Mouse (Mus musculus) liver, embryonic 18 days (tissue): Measurements from ENCODE around the gene Grin1. TPM values are rescaled to one million over a fixed set of nuclear protein-coding genes. Genes with fewer than 3 reads are reported as not detected.

Experiments
- polyA plus RNA-seq: library from polyadenylated mRNA; depleted of rRNA; stranded (reverse); fragments of >200 nt; gene quantifications from 2 replicates; pipeline ENCODE4 v1.2.3, GENCODE M21; 2012; rRNA removed

The Grin1 gene
- 0.01 TPM in 1 of 2 replicates, not detected in the other for polyA plus RNA-seq

DNA sequence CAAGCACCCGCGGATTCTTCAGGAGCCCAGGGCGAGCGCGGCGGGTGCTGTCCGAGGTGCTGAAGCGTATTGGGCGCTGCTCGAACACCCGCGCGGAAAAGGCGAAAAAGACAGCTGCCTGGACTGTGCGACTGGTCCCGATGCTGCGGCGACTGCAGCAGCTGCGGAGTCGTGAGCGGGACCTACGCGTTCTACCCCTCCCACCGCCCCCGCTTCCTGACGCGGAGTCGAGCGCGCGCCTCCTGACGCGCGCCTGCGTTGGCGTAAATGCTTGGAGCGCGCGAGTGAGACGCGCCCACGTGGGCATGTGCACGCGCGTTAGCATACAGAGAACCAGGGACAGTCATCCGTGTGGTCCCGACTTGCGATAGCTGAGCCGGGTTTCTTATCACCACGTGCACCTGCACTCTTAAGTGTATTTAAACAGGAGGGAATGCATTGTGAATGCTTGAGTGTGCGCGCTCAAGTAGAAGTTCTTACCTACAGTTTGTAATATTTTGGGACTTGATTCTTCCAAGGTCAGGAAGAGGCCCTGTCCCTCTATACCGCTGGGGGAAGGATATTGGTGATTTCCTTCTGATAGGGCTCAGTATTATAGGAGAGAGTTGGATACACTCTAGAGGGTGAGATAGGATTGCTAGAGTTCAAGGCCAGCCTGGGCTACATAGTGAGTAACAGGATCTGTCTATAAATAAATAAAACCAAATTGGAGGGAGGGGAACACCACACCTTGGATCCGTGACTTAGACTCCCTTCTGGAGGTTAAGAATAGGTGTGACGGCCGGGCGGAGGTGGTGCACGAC lies at the start of gene Grin1:
Gene Grin1 (minus strand): TSS at position 217 of the 803 bp plus-strand sequence.

DNA sequence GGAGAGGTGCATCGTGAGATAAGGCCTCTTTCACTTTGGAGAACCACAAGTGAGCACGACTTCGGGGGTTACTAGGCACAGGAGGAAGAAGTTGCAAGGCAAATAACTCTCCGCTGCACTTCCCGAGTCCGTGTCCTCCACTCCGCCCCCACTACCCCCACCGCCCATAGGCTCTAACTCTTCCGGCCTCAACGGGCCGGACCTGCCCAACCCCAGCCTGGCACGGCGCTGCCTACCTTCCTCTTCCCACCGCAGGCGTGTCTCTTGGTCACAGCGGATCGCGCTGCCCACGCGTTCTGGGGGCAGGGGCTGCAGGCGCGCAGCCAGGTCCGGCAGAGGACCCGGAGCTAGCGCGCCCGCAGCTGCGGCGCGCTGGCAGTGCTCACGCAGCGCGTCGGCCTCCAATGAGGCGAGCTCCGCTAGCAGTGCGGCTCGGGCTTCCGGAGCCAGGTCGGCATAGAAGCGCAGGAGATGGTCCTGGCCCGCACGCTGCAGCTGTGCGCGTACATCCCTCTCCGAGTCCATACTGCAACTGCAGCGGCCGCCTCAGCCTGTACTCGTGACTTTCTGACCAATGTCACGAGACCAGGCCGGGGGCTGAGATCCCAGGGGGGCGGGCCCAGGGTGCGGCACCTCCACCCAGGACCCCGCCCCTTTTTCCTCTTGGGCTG lies 46.2 kb upstream of the Grin1 start, which contains the start of gene Uap1l1:
Gene Uap1l1 (minus strand): TSS at position 592 of the 671 bp plus-strand sequence.

DNA sequence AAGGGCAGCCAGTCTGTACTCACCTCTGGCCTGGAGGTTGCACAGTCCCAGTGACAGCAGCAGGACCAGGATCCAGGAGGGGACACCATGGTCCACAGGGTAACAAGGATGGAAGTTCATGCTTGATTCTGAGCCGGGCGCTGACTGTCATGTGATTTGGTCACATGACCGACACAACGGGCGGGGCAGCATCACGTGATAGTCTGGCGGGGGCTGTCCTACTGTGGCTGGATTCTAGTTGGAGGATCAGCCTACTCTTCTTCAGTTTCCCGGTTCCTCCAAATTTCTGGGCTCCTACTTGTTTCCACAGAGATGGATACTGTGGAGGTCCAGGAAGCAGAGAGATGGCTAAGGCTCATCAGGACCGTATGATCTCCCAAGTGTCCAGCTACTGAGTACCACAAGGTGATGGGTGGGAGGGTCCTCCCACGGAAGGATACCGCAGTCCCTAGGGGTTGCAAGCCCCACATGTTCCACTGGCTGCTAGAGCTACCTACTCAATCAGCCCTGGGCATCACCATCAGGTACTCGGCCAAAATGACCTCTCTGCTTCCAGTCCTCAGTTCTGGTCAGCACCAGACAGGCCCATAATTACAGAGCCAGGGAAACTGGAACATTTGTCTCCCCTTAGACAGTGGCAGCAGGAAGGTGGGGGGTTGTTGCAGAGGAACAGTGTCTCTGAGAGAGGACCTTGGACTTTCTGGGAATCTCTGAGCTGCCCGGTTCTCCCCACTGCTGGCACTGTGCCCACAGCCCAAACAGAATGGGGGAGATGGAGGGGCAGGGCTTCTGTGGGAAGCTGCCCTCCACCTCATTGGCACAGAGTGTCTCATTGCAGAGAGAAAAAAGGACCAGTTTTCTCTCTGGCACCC lies 37.5 kb upstream of the Grin1 start, which contains the start of gene Dpp7:
Gene Dpp7 (minus strand): TSS at position 152 of the 872 bp plus-strand sequence.

DNA sequence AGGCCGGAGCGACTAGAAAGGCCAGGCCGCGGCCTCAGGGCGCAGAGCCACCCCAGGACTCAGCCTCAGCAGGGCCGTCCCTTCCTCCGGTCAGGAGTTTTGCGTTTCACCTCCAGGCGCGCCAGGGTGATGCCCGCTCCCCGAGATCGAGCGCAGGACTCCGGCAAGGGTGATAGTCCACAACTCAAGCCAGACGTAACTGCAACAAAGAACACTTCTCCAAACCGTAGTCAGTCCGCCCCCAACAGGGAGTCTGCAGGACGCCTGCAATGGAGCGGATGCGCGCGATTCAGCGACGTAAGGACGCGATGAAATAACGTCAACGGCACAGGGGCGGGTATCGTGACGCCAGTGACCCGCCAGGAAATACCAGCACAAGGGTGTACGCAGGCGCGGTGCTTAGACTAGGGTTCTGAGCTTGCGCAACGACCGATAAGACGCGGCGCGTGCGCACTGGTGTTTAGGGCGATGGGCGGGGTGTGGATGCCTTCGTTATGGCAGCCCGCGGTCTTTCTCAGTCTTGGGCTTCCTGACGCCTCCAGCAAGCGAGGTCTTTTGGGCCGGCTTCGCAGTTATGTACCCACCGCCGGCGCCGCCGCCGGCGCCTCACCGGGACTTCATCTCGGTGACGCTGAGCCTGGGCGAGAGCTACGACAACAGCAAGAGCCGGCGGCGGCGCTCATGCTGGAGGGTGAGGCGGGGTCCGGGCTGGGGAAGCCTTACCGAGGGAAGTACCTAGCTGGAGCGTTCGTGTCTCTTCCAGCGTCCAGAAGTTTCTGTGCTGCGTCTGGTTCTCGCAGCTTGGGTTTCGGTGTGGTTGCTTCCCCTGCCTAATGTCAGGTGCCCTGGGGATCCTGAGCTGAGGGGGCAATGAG lies 13.5 kb upstream of the Grin1 start, which contains the start of gene Man1b1:
Gene Man1b1 (plus strand): TSS at position 53 of the 875 bp plus-strand sequence.

DNA sequence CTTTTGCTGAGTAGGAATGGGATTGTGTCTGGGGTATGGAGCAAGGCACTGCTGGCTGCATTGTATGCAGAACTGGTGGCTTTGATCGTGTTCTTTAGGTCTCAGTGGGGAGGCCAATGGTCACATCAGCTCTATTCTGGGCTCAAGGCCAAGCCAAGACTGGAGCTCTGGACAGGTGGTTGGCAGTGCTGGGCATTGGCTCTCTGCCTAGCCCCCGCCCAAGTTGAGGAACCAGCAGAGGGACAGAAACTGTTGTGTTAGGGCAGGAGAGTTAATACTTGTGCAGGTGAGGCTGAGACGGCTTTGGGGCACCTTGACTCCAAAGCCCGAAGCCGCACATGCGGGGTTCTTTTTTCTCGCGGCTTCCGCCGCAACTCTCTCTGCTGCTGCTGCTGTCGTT lies 29.3 kb downstream of the Grin1 start, which contains the start of gene Lrrc26:
Gene Lrrc26 (plus strand): TSS at position 265 of the 400 bp plus-strand sequence.

DNA sequence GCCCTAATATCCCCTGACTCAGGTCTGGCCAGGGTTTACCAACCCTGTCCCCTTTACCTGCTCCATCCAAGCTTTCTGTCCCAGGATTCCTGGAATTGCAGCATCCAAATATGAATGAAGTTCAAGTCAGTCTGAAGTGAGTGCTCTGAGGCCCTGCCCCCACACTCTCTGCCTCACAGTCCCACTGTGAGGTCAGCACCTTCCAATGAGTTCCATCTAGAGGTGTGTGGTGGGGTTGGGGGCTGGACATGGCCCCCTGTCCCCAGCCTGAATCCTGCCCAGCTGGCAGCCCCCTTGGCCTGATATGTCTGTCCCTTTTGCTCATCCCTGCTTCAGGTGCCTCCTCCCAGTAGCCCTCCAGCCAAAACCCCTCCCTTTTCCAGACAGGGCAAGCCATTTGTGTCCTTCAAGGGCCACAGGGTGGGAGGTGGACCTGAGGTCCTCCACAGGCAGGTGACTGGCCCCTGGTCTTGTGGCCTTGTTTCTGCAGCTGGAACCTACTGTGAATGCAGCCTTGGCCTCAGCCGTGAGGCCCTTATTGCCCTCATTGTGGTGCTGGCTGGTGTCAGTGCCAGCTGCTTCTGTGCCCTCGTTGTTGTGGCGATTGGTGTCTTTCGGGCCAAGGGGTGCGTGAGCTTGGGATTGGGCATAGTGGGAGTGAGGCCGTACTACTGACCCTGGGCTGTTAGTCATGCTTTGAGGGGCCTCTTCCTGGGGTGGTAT lies 30.9 kb downstream of the Grin1 start, which contains the start of gene Tmem210:
Gene Tmem210 (plus strand): TSS at position 219 of the 723 bp plus-strand sequence.

DNA sequence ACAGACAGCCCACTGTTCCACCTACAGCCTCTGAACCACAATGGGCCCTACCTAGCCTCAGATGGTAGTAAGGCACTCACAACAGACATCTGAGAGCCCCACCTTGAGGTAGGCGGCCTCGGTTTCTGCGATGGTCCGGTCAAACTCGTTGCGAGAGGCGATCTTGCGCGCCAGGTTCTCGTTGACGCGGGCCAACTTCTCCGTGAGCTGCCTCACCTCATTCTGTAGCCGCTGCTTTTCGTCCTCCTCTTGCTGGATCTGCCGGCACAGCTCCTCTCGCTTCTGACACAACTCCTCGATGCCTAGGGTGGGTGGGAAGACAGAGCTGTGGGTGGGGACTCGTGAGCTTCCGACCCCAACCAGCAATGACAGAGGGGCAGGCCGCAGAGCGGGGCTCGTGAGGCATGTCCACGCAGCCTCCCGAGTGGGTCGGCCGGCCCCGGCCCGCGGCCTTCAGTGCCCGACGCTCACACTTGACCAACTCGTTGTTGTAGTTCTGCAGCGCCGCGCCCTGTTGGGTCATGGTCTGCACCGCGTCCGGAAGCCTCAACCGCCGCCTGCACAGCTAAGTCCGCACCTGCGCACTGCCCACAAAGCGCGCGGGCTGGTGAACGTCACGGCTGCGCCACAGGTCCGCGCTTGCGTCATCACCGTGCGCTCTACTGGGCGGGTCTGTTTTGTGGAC lies 47.0 kb downstream of the Grin1 start, which contains the start of the genes Ssna1 and Anapc2:
Gene Ssna1 (minus strand): TSS at position 612 of the 685 bp plus-strand sequence.
Gene Anapc2 (plus strand): TSS at position 652 of the 685 bp plus-strand sequence.

DNA sequence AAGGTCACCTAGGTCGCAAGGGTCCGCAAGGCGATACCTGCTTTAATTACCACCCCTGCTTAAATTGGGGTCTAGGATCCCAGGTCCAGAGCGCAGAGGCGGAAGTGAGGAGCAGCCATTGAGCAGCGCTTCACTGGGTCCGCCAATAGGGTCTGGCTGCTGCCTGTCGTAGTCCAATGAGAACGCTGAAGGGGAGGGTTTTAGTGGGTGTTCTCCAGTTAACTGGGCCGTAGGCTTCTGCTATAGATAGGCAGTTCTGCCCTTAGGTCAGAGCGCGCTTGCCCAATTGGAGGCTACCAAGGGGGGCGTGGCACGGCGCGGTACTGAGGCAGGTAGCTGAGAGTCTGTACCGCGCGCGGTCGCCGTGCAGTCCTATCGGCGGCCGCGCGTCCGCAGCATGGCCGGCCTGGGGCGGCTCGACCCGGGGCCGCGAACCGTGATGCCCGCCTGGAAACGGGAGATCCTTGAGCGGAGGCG lies 56.7 kb downstream of the Grin1 start, which contains the start of gene Tprn:
Gene Tprn (plus strand): TSS at position 328 of the 477 bp plus-strand sequence.

DNA sequence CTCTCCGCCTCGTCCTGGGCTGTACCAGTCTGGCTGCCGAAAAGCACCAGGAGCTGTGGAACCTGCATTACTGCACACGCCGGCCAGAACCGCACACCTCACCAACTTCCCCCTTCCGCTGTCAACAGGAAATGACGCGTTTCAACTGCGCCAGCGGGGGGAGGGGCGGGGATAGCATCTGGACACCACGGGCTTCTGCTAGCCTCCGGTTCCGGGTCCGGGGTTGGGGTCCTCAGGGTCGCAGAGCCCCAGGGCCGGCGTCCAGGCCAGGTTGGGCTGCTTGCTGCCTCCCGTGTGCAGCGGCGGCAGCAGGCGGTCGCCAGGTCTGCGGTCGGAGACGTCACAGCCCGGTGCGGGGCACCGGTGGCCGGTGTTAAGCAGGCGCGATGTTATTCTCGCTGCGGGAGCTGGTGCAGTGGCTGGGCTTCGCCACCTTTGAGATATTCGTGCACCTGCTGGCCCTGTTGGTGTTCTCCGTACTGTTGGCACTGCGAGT lies 63.7 kb downstream of the Grin1 start, which contains the start of gene Tmem203:
Gene Tmem203 (plus strand): TSS at position 156 of the 496 bp plus-strand sequence.

DNA sequence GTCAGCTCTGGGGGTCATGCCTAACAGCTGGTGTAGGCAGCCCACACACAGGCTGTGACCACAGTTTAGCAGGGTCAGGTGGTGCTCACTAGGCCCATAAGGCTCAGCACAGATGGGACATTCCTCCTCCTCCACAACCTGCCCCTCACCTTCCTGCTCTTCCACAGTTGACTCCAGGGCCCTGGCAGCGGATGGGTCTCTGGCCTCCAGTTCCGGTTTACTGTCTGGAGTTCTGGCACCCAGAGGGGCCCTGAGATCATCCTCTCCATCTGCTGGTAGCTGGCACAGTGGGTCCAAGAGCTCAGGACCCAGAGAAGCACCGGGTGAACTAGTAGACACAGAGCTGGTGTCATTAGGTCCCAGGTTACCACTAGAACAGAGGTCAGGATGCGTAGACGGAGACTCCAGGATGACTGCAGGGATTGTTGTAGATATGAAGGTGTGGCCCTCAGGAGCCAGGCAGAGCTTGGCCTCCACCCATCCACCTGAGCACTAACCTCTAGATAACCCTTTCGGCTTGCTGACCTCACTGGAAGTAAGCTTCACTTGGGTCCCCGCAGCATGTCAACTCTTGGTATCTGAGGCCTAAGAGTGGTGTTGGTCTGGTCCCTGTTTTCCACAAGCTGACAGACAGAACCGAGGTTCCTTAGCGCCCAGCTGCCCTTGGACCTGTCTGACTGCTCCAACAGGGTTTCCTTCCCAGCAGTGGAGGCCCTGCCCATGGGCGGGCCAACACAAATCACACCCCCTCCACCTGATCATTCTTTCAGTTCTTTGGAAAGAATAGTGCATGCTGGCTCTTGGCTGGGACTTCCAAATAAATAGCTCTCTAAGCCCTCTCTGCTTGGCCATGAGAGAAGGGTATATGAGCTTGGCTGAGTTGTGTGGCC lies 72.6 kb downstream of the Grin1 start, which contains the start of gene AL732309.1:
Gene AL732309.1 (minus strand): TSS at position 681 of the 890 bp plus-strand sequence.

DNA sequence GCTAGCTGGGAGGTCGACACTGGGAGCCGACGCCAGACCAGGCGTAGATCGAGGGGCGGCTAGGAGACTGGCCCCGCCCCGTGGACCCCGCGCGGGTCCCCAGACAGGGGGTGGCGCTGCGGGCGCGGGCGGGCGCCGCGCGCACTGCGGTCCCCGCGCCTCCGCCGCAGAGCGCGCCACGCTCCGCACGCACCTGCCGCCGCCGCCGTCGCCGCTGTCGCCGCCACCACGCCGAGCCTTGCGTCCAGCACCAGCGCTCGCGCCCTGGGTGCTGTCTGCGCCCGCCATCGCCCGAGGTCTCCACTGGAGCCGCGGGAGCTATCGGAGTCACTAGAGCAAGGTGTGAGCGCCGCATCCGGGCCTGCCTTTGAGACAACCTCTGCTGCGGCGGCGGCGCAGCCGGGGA lies 76.9 kb downstream of the Grin1 start, which contains the start of the genes Rnf208 and Cysrt1:
Gene Rnf208 (plus strand): TSS at position 155 of the 406 bp plus-strand sequence.
Gene Cysrt1 (minus strand): TSS at position 352 of the 406 bp plus-strand sequence.

Other genes starting within 250 kb of the Grin1 start
- 36.7 and 53.2 TPM in 2 replicates for gene Entpd8, start 238.9 kb downstream of the Grin1 start, polyA plus RNA-seq
- 0.72 and 0.76 TPM in 2 replicates for gene Noxa1, start 224.0 kb downstream of the Grin1 start, polyA plus RNA-seq
- 2.5 and 3.5 TPM in 2 replicates for gene Nrarp, start 138.4 kb downstream of the Grin1 start, polyA plus RNA-seq
- gene Tor4a, start 122.3 kb downstream of the Grin1 start, polyA plus RNA-seq, result 6.2 and 6.6 TPM in 2 replicates
- 17.8 and 19.8 TPM in 2 replicates for gene Nelfb, start 107.7 kb downstream of the Grin1 start, polyA plus RNA-seq
- gene Stpg3, start 104.5 kb downstream of the Grin1 start, polyA plus RNA-seq, result not detected in 2 replicates
- not detected in 2 replicates for gene Fam166a, start 100.4 kb downstream of the Grin1 start, polyA plus RNA-seq
- gene Tubb4b, start 94.5 kb downstream of the Grin1 start, polyA plus RNA-seq, result 344 and 395 TPM in 2 replicates
- gene Slc34a3, start 84.8 kb downstream of the Grin1 start, polyA plus RNA-seq, result 0.05 TPM in 1 of 2 replicates, not detected in the other
- gene Rnf224, start 82.4 kb downstream of the Grin1 start, polyA plus RNA-seq, result 0.02 TPM in 1 of 2 replicates, not detected in the other
- 0.78 TPM in 2 replicates for gene Rnf208, start 76.9 kb downstream of the Grin1 start, polyA plus RNA-seq
- gene Cysrt1, start 76.7 kb downstream of the Grin1 start, polyA plus RNA-seq, result not detected in 2 replicates
- gene AL732309.1, start 72.3 kb downstream of the Grin1 start, polyA plus RNA-seq, result 4.5 and 4.6 TPM in 2 replicates
- 12.7 and 14.9 TPM in 2 replicates for gene Tmem203, start 63.7 kb downstream of the Grin1 start, polyA plus RNA-seq
- gene Tprn, start 56.6 kb downstream of the Grin1 start, polyA plus RNA-seq, result 2.4 and 3.4 TPM in 2 replicates
- 48.3 and 51.8 TPM in 2 replicates for gene Ssna1, start 46.7 kb downstream of the Grin1 start, polyA plus RNA-seq
- gene Anapc2, start 46.7 kb downstream of the Grin1 start, polyA plus RNA-seq, result 19.6 and 21.3 TPM in 2 replicates
- gene Tmem210, start 31.0 kb downstream of the Grin1 start, polyA plus RNA-seq, result not detected in 2 replicates
- gene Lrrc26, start 29.3 kb downstream of the Grin1 start, polyA plus RNA-seq, result 0.05 TPM in 1 of 2 replicates, not detected in the other
- gene Man1b1, start 13.2 kb upstream of the Grin1 start, polyA plus RNA-seq, result 5.0 and 5.1 TPM in 2 replicates
- gene Dpp7, start 37.2 kb upstream of the Grin1 start, polyA plus RNA-seq, result 16.5 and 17.1 TPM in 2 replicates
- 7.3 and 8.2 TPM in 2 replicates for gene Uap1l1, start 46.5 kb upstream of the Grin1 start, polyA plus RNA-seq
- gene Sapcd2, start 53.1 kb upstream of the Grin1 start, polyA plus RNA-seq, result 8.4 and 10.1 TPM in 2 replicates
- 6.0 and 7.2 TPM in 2 replicates for gene Entpd2, start 76.7 kb upstream of the Grin1 start, polyA plus RNA-seq
- gene Npdc1, start 80.2 kb upstream of the Grin1 start, polyA plus RNA-seq, result 6.9 and 7.6 TPM in 2 replicates
- gene Fut7, start 104.1 kb upstream of the Grin1 start, polyA plus RNA-seq, result 0.87 and 0.96 TPM in 2 replicates
- 2.1 and 2.4 TPM in 2 replicates for gene Abca2, start 109.5 kb upstream of the Grin1 start, polyA plus RNA-seq
- gene Clic3, start 137.7 kb upstream of the Grin1 start, polyA plus RNA-seq, result 1.8 and 2.3 TPM in 2 replicates
- gene Paxx, start 141.9 kb upstream of the Grin1 start, polyA plus RNA-seq, result 12.5 and 13.0 TPM in 2 replicates
- 0.68 and 0.72 TPM in 2 replicates for gene Ptgds, start 150.9 kb upstream of the Grin1 start, polyA plus RNA-seq
- gene Lcn12, start 174.7 kb upstream of the Grin1 start, polyA plus RNA-seq, result not detected in 2 replicates
- gene Fbxw5, start 181.6 kb upstream of the Grin1 start, polyA plus RNA-seq, result 4.7 and 5.0 TPM in 2 replicates
- 91.0 TPM in 2 replicates for gene C8g, start 182.5 kb upstream of the Grin1 start, polyA plus RNA-seq
- 5.9 and 6.6 TPM in 2 replicates for gene Traf2, start 227.8 kb upstream of the Grin1 start, polyA plus RNA-seq
- gene Edf1, start 238.7 kb upstream of the Grin1 start, polyA plus RNA-seq, result 102 and 106 TPM in 2 replicates